Mouse (Mus musculus) gastrocnemius, postnatal 14 days (tissue): ENCODE measurements around the gene Msh6. TPM values are rescaled to one million over a fixed set of nuclear protein-coding genes. Genes with fewer than 3 reads are reported as not detected.
"Not testable (repeated sequence)": the region's sequence is repeated elsewhere in the genome, so short reads cannot be mapped to it uniquely, and the experiment has no call there.

Source experiments
- DNase-seq: peaks from one replicate; pipeline ENCODE4 v3.0.0; 2021; ENCODE audit warnings: mixed read lengths
- intact Hi-C: fragments of 180-260 bp; cut with DNase I; formaldehyde crosslinking; loops from one replicate; pipeline ENCODE4 v1.15.1; 2025; ENCODE audit warnings: low total_unique reads
- long read RNA-seq, 2 experiments: library from polyadenylated mRNA; stranded (forward); transcript quantifications; one replicate each; pipeline ENCODE4 v2.0.0; 2021
- total RNA-seq, 2 experiments: library from RNA; stranded (reverse); gene quantifications; 2 replicates each; pipeline ENCODE4 v1.2.3; 2021

Msh6 gene
- 1 to 10 TPM; 4.1 to 5.0 TPM for total RNA-seq
- long read RNA-seq, experiment 1, full-length matches to known transcripts, result 3 of 3 reads
- long read RNA-seq, experiment 1, partial matches to known transcripts, result 0 of 3 reads
- long read RNA-seq, experiment 1, other reads (novel, unspliced or antisense), result 0 of 3 reads
- long read RNA-seq, experiment 2, full-length matches to known transcripts, result 10 of 11 reads
- long read RNA-seq, experiment 2, partial matches to known transcripts, result 0 of 11 reads
- long read RNA-seq, experiment 2, other reads (novel, unspliced or antisense), result 1 of 11 reads

GRCm38 (mm10) chr17:87974629-87975228 is at the start of gene Msh6:
TSS of gene Msh6 (plus strand) at chr17:87975062.
- peak; percentile 88 for DNase-seq
- intact Hi-C loops, result no loop called here

GRCm38 (mm10) chr17:87934326-87934725 is 40.5 kb upstream of the Msh6 start:
- intact Hi-C loops, result no loop called here
- no peak for DNase-seq

GRCm38 (mm10) chr17:87934736-87935135 is 40.1 kb upstream of the Msh6 start:
- intact Hi-C loops, result no loop called here
- no peak for DNase-seq

- intact Hi-C loops, result no loop called here
- DNase-seq, result no peak
Measured at GRCm38 (mm10) chr17:87936156-87936555, 38.7 kb upstream of the Msh6 start.

- intact Hi-C loops, result loop anchor here (2.0 to 10.0 kb wide), 2 partner anchors 64 to 256 kb away; no protein-coding TSS in a partner anchor
- peak; percentile 69 for DNase-seq
Measured at GRCm38 (mm10) chr17:87948965-87949584, 25.8 kb upstream of the Msh6 start.

- DNase-seq, intact Hi-C loops: not testable (repeated sequence)
Measured at GRCm38 (mm10) chr17:87954618-87955124, 20.2 kb upstream of the Msh6 start.

- intact Hi-C loops, result no loop called here
- DNase-seq, result no peak
Measured at GRCm38 (mm10) chr17:87957096-87957840, 17.6 kb upstream of the Msh6 start.

GRCm38 (mm10) chr17:87958283-87958682 is 16.6 kb upstream of the Msh6 start:
- no peak for DNase-seq
- intact Hi-C loops, result no loop called here

- intact Hi-C loops, DNase-seq: not testable (repeated sequence)
Measured at GRCm38 (mm10) chr17:87959406-87959805, 15.5 kb upstream of the Msh6 start.

GRCm38 (mm10) chr17:87959931-87960330 is 14.9 kb upstream of the Msh6 start:
- intact Hi-C loops, DNase-seq: not testable (repeated sequence)

GRCm38 (mm10) chr17:87963081-87964075 is 11.5 kb upstream of the Msh6 start:
- intact Hi-C loops, result no loop called here

GRCm38 (mm10) chr17:87968483-87968926 is 6.4 kb upstream of the Msh6 start:
- DNase-seq, intact Hi-C loops: not testable (repeated sequence)

More at GRCm38 (mm10) chr17:87963081-87964075, 11.5 kb upstream of the Msh6 start:
- no peak for DNase-seq

GRCm38 (mm10) chr17:87971696-87972591 is 2.9 kb upstream of the Msh6 start:
- intact Hi-C loops, result not testable (repeated sequence)

GRCm38 (mm10) chr17:87972856-87973255 is 2.0 kb upstream of the Msh6 start:
- intact Hi-C loops, result no loop called here
- no peak for DNase-seq

More at GRCm38 (mm10) chr17:87971696-87972591, 2.9 kb upstream of the Msh6 start:
- DNase-seq, result not testable (repeated sequence)

GRCm38 (mm10) chr17:87973261-87974167 is 1.3 kb upstream of the Msh6 start:
- intact Hi-C loops, result no loop called here
- DNase-seq, result no peak

GRCm38 (mm10) chr17:87975229-87975853 is 479 bp downstream of the Msh6 start:
- peak; percentile 56 for DNase-seq
- intact Hi-C loops, result no loop called here
